Mouse (Mus musculus) cerebellum, postnatal 10 days (tissue): ENCODE measurements around the gene Focad.

Experiments used
- DNase-seq, 2 experiments: peaks; one replicate each; pipeline ENCODE4 v3.0.0; 2021; ENCODE audit warnings: mixed read lengths in 2 of 2

The Focad gene

GRCm38 (mm10) chr4:88211200-88211885, 116.9 kb downstream of the Focad start:
- peak; percentile 46 to 59 for DNase-seq

GRCm38 (mm10) chr4:88213895-88214294, 119.5 kb downstream of the Focad start:
- no peak for DNase-seq

- no peak for DNase-seq
Observed at GRCm38 (mm10) chr4:88218286-88218685, 123.9 kb downstream of the Focad start.

GRCm38 (mm10) chr4:88218797-88219196, 124.4 kb downstream of the Focad start:
- DNase-seq, result no peak

GRCm38 (mm10) chr4:88231375-88231774, 136.9 kb downstream of the Focad start:
- DNase-seq, result no peak

GRCm38 (mm10) chr4:88235941-88236340, 141.5 kb downstream of the Focad start:
- no peak for DNase-seq

- DNase-seq, result no peak
Observed at GRCm38 (mm10) chr4:88236926-88237756, 142.7 kb downstream of the Focad start.

- peak; percentile 36 to 48 for DNase-seq
Observed at GRCm38 (mm10) chr4:88238351-88238750, 143.9 kb downstream of the Focad start.

- DNase-seq, result peak; percentile 27 to 35
Observed at GRCm38 (mm10) chr4:88243834-88244233, 149.4 kb downstream of the Focad start.

- DNase-seq, result no peak
Observed at GRCm38 (mm10) chr4:88245494-88245893, 151.1 kb downstream of the Focad start.

- no peak for DNase-seq
Observed at GRCm38 (mm10) chr4:88261349-88261748, 166.9 kb downstream of the Focad start.

GRCm38 (mm10) chr4:88264536-88264935, 170.1 kb downstream of the Focad start:
- DNase-seq, result no peak

- DNase-seq, result peak; percentile 83 to 84
Observed at GRCm38 (mm10) chr4:88270408-88271067, 176.1 kb downstream of the Focad start.

GRCm38 (mm10) chr4:88275571-88276041, 181.2 kb downstream of the Focad start:
- DNase-seq, result no peak

GRCm38 (mm10) chr4:88276058-88276734, 181.8 kb downstream of the Focad start:
- DNase-seq, result no peak

- no peak for DNase-seq
Observed at GRCm38 (mm10) chr4:88278524-88278923, 184.1 kb downstream of the Focad start.

GRCm38 (mm10) chr4:88280536-88280935, 186.1 kb downstream of the Focad start:
- DNase-seq, result no peak

GRCm38 (mm10) chr4:88295537-88295936, 201.1 kb downstream of the Focad start:
- DNase-seq, result no peak

- DNase-seq, result no peak
Observed at GRCm38 (mm10) chr4:88299551-88299950, 205.1 kb downstream of the Focad start.

- no peak for DNase-seq
Observed at GRCm38 (mm10) chr4:88300832-88301621, 206.6 kb downstream of the Focad start.

GRCm38 (mm10) chr4:88302291-88302690, 207.9 kb downstream of the Focad start:
- peak; percentile 59 to 75 for DNase-seq

- no peak for DNase-seq
Observed at GRCm38 (mm10) chr4:88307691-88308090, 213.3 kb downstream of the Focad start.
